Mouse (Mus musculus) natural killer cell, adult 2 months (primary cell): ENCODE measurements at regions not wholly inside any gene's neighbourhood (a gene's known extent, or its start where the extent isn't known, plus 50 kb on each side); places are given as distances from the start of the nearest gene placed in this dataset.

Experiments used
- DNase-seq, 2 experiments: peaks; one replicate each; pipeline ENCODE4 v3.0.0; 2022; ENCODE audit warnings: low spot score in 2 of 2

DNA sequence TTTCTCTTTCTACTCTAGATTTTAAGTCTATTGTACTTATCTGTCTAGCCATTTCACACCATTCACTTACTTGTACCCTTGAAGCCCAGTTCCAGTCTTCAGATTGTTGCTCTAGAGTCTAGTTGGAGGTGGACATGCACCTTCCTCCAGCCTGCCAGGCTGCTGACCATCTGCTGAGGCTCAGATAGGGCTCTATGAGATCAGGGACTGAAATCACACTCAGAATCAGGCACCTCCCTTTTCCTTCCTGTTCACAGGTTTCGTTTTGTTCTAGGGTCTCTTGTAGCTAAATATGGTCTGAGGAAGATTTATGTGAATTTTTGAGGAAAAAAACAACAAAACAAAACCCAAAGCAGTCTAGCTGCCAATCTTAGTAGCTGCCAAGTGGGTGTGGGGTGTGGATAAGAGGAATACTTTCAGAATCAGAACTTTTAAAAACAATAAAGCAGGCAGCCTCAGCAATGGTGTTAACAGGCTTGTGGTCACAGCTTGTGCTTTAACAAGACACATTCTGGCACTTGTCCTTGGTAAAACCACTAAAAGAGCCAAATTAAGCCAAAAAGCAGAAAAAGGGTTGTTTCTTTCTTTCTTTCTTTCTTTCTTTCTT is 225.9 kb upstream of the Gvin1 start:
- peak; percentile 45 to 60 for DNase-seq
